Mouse (Mus musculus): ENCODE measurements around the gene Fcho2. TPM values are rescaled to one million over a fixed set of nuclear protein-coding genes. Genes with fewer than 3 reads are reported as not detected.

The Fcho2 gene
- polyA plus RNA-seq, 1 experiment from 2014 or later = 43.2 TPM

DNA sequence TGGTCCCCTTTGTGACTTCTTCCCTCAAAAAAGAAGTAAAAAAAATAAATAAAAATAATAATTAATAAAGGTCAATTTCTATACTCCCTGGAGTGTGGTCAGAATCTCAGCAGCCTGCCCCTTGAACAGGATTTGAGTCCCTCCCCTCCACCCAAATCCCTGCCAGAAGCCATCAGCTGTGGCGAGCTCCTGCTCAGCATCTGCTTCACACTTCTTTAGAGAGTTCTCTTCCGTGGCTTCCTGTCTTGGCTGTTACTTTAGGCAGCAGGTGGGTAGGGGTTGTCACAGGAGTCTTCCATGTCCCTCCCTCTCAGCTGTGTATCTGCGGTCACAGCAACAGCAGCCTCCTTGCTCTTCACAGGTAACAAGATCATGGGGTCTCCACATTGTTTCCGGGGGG is 109.7 kb downstream of the Fcho2 start:
- no peak overlapping the region for H3K9ac ChIP-seq (ENCODE audit: low read length)
- no peak for ATAC-seq (ENCODE audit: low read depth)
- H3K4me3 ChIP-seq (ENCODE audit: low read length) = no peak overlapping the region
- H3K27me3 ChIP-seq (ENCODE audit: control insufficient read depth, insufficient read depth, low read depth, low read length) = no peaks in the 10 kb centered on the region
- H3K27ac ChIP-seq (ENCODE audit: low read length) = no peak overlapping the region
- no peaks in the 10 kb centered on the region for H3K36me3 ChIP-seq (ENCODE audit: control insufficient read depth, insufficient read depth, low read length)
- 73% methylated on average over 4 of the region's 4 CpGs for WGBS
- H3K9me3 ChIP-seq (ENCODE audit: control insufficient read depth, low read length) = no peaks in the 10 kb centered on the region
- peaks cover 6% of the 10 kb centered on the region for H3K4me1 ChIP-seq (replicated peaks; ENCODE audit: control insufficient read depth, insufficient read depth, low read length)
- H3K4me2 ChIP-seq (ENCODE audit: low read depth, low read length) = no peak overlapping the region

DNA sequence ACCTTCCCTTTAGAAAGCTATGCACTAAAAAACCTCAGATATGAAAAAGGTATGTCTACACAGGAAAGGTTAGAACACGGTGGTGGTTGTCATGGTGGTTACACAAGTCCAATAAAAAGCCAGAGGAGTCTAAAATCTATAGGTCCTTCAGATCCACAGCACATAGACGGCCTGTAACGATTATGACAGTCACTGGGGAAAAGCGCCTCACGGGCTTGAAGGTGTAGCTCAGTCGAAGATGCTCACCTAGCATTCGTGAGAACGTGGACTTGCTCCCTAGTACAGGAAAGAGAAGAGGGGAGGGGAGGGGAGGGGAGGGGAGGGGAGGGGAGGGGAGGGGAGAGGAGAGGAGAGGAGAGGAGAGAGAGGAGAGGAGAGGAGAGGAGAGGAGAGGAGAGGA is 111.5 kb downstream of the Fcho2 start:
- no peak overlapping the region for H3K27ac ChIP-seq (ENCODE audit: low read length)
- H3K4me2 ChIP-seq (ENCODE audit: low read depth, low read length) = no peak overlapping the region
- H3K4me1 ChIP-seq (replicated peaks; ENCODE audit: control insufficient read depth, insufficient read depth, low read length) = peaks cover 14% of the 10 kb centered on the region
- no peak for ATAC-seq (ENCODE audit: low read depth)
- H3K27me3 ChIP-seq (ENCODE audit: control insufficient read depth, insufficient read depth, low read depth, low read length) = no peaks in the 10 kb centered on the region
- no peaks in the 10 kb centered on the region for H3K36me3 ChIP-seq (ENCODE audit: control insufficient read depth, insufficient read depth, low read length)
- 66% methylated on average over 8 of the region's 8 CpGs for WGBS
- no peak overlapping the region for H3K4me3 ChIP-seq (ENCODE audit: low read length)
- no peaks in the 10 kb centered on the region for H3K9me3 ChIP-seq (ENCODE audit: control insufficient read depth, low read length)
- H3K9ac ChIP-seq (ENCODE audit: low read length) = no peak overlapping the region

DNA sequence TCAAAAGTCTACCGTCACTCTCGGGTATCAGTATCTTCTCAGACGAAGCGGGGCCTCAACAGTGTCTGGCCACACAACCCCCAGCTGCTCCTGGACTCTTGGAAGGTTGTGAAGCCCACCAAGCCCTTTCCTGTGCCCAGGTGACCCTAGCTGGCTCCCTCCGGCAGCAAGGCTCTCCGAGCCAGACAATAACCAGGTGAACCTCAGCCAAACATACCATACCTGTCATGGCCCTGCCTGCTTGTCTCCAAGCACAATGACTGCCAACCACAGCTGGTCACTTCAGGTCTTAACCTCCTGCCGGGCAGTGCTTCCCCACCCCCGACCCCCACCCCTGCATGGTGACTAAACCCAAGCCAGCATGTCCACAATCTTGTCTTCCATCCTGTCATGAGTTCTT is 112.9 kb downstream of the Fcho2 start:
- ATAC-seq (ENCODE audit: low read depth) = no peak
- no peaks in the 10 kb centered on the region for H3K27me3 ChIP-seq (ENCODE audit: control insufficient read depth, insufficient read depth, low read depth, low read length)
- WGBS = 87% methylated on average over 8 of the region's 8 CpGs
- no peaks in the 10 kb centered on the region for H3K36me3 ChIP-seq (ENCODE audit: control insufficient read depth, insufficient read depth, low read length)
- no peak overlapping the region for H3K9ac ChIP-seq (ENCODE audit: low read length)
- peaks cover 14% of the 10 kb centered on the region for H3K4me1 ChIP-seq (replicated peaks; ENCODE audit: control insufficient read depth, insufficient read depth, low read length)
- H3K4me3 ChIP-seq (ENCODE audit: low read length) = no peak overlapping the region
- H3K27ac ChIP-seq (ENCODE audit: low read length) = no peak overlapping the region
- H3K9me3 ChIP-seq (ENCODE audit: control insufficient read depth, low read length) = no peaks in the 10 kb centered on the region
- H3K4me2 ChIP-seq (ENCODE audit: low read depth, low read length) = no peak overlapping the region

DNA sequence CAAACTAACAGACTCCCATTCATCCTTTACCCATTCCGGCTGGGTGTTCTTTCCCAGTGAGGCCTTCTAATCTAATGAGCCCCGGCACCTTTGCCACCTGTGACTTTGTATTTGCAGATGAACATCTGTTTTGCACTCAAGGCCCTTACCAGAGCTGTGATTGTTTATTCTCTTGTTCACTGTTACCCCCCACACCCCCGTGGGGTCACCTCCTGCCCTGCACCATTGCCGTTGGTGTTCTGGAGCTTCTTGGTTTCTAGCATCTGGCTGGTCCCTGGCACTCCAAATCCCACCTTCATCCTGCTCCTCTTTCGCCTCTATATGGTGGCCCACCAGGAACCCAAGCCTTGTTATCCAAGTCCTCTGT is 114.0 kb downstream of the Fcho2 start:
- Histone ChIP-seq H3K4me1 (replicated peaks; ENCODE audit: control insufficient read depth, insufficient read depth, low read length) (peaks cover 17% of the 10 kb centered on the region), H3K27ac (ENCODE audit: low read length) (peak overlapping the region; percentile 97), H3K9ac (ENCODE audit: low read length) (no peak overlapping the region)

DNA sequence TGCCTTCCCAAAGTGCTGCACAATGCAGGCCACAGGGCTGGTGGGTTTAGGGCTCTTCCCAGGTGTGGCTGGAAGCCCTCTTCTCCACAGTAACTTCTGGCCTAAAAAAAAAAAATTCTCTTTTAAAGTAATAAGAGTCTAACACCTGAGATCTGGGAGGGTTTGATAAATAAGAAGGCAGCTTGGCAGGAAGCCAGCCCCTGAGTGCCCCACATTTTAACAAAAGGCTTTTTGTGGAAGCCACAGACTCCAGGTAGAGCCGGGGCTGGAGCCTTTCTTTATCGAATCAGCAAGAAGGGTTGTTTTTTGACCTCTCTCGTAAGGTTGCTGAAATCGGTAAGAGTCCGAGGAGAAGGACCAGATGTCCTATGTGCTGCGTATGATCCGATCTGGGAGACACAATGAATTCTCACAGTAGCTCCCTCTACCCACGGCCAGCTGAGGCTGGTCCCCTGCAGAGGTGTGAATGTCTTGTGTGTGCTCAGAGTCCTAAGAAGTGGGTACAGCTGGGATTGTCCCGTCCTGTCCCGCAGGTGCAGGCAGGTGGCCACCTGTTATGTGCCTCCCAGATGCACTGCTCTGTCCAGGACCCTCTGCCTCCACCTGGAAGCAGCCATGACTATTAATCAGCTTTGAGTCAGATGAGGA is 114.5 kb downstream of the Fcho2 start:
- WGBS = 39% methylated on average over 10 of the region's 10 CpGs
- Histone ChIP-seq H3K9ac (ENCODE audit: low read length) (peak overlapping the region; percentile 47), H3K9me3 (ENCODE audit: control insufficient read depth, low read length) (no peaks in the 10 kb centered on the region), H3K4me2 (ENCODE audit: low read depth, low read length) (0 out of 2 replicates have a peak overlapping the region, but pooled peaks have one; percentile 8), H3K27ac (ENCODE audit: low read length) (peak overlapping the region; percentile 97), H3K36me3 (ENCODE audit: control insufficient read depth, insufficient read depth, low read length) (no peaks in the 10 kb centered on the region), H3K4me1 (replicated peaks; ENCODE audit: control insufficient read depth, insufficient read depth, low read length) (peaks cover 22% of the 10 kb centered on the region), H3K4me3 (ENCODE audit: low read length) (no peak overlapping the region), H3K27me3 (ENCODE audit: control insufficient read depth, insufficient read depth, low read depth, low read length) (no peaks in the 10 kb centered on the region)
- ATAC-seq (ENCODE audit: low read depth) = peak; percentile 43

More for the DNA sequence above, 114.0 kb downstream of the Fcho2 start:
- WGBS = 55% methylated on average over 5 of the region's 5 CpGs
- H3K27me3 ChIP-seq (ENCODE audit: control insufficient read depth, insufficient read depth, low read depth, low read length) = no peaks in the 10 kb centered on the region
- H3K36me3 ChIP-seq (ENCODE audit: control insufficient read depth, insufficient read depth, low read length) = no peaks in the 10 kb centered on the region
- H3K4me2 ChIP-seq (ENCODE audit: low read depth, low read length) = no peak overlapping the region
- no peaks in the 10 kb centered on the region for H3K9me3 ChIP-seq (ENCODE audit: control insufficient read depth, low read length)
- no peak for ATAC-seq (ENCODE audit: low read depth)
- no peak overlapping the region for H3K4me3 ChIP-seq (ENCODE audit: low read length)

DNA sequence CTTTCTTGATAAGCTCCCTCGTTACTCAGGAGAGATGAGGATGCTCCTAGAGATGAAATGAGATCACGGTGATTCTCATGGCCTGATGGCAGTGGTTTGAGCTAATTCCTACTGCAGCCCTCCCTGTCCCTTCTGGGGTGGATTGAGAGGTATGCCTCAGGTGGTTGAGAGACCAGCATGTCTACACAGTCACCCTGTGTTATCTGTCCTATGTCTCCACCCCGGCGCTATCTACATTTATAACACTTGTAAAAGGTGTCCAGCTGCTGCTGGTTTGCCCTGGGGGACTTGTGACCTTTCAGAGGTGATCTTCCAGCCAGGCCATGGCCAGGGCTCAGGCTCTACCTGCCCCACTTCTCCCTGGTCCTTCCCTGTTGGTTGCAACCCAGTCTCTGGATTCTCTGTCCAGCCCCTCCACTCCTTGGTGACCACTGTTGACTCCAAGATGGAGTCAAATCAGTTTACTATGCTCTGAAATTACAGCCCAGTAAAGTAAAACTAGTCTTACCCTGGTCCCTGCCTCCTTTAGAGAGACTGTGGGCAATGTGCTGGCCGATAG is 115.2 kb downstream of the Fcho2 start:
- H3K4me2 ChIP-seq (ENCODE audit: low read depth, low read length) = peak overlapping the region; percentile 23; the same call in 1 of the 2 replicates
- no peaks in the 10 kb centered on the region for H3K9me3 ChIP-seq (ENCODE audit: control insufficient read depth, low read length)
- peak overlapping the region; percentile 97 for H3K27ac ChIP-seq (ENCODE audit: low read length)
- no peak overlapping the region for H3K4me3 ChIP-seq (ENCODE audit: low read length)
- WGBS = 40% methylated on average over 5 of the region's 5 CpGs
- no peak for ATAC-seq (ENCODE audit: low read depth)
- H3K4me1 ChIP-seq (replicated peaks; ENCODE audit: control insufficient read depth, insufficient read depth, low read length) = peaks cover 28% of the 10 kb centered on the region
- H3K9ac ChIP-seq (ENCODE audit: low read length) = peak overlapping the region; percentile 47
- peaks cover 4% of the 10 kb centered on the region for H3K27me3 ChIP-seq (ENCODE audit: control insufficient read depth, insufficient read depth, low read depth, low read length)
- H3K36me3 ChIP-seq (ENCODE audit: control insufficient read depth, insufficient read depth, low read length) = no peaks in the 10 kb centered on the region

DNA sequence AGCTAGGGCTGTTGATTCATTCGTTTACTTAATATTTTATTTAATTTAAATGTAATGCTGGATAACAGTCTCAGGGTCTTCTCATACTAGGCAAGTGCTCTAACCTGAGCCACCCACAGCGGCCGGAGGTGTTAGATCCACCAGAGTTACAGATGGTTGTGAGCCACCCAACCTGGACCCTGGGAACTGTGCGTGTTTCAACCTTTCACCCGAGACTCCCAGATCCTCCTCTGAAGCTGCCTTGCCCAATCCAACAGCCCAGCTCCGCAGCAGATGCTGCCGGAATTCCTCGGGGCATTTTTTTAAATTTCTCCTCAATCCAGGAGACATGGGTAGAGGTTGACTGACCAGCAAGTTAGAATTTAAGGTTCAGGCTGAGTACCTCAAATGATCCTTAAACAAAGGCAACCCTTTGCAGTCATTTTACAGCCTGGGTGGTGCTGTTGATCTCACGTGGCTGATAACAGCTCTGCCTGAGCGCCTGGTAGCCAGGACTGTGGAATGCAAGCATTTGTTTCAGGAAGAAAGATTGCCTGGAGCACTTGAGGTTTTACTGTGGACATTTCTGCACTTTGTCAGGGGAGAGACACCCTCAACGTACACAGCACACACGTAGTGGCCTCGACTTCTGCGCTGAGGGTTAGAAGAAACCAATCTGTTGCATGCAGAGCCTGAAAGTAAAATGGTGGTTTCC is 116.1 kb downstream of the Fcho2 start:
- Histone ChIP-seq H3K36me3 (ENCODE audit: control insufficient read depth, insufficient read depth, low read length) (no peaks in the 10 kb centered on the region), H3K9ac (ENCODE audit: low read length) (0 out of 2 replicates have a peak overlapping the region, but pooled peaks have one; percentile 9), H3K4me1 (replicated peaks; ENCODE audit: control insufficient read depth, insufficient read depth, low read length) (peaks cover 30% of the 10 kb centered on the region), H3K9me3 (ENCODE audit: control insufficient read depth, low read length) (no peaks in the 10 kb centered on the region), H3K4me2 (ENCODE audit: low read depth, low read length) (0 out of 2 replicates have a peak overlapping the region, but pooled peaks have one; percentile 23), H3K27me3 (ENCODE audit: control insufficient read depth, insufficient read depth, low read depth, low read length) (peaks cover 12% of the 10 kb centered on the region), H3K27ac (ENCODE audit: low read length) (peak overlapping the region; percentile 97), H3K4me3 (ENCODE audit: low read length) (no peak overlapping the region)
- 31% methylated on average over 14 of the region's 14 CpGs for WGBS
- peak; percentile 81 for ATAC-seq (ENCODE audit: low read depth)

DNA sequence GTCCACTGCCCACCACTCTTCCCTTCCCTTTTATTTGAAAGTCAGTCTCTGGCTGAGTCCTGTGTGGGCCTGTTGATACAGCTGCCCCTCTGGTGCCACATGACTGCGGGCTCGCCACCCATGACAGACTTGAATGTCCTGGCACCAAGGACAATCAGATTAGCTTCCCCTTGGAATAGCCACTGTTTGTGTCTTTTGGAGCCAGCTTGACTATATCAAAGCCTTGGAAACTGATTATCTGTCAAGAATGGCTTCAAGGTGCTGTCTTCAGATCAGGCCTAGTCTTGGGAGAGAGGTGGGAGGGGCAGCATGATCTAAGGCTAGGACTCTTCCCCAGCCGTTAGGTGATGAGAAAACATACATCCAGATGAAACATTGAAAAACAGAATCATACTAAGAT is 118.5 kb downstream of the Fcho2 start:
- Histone ChIP-seq H3K9ac (ENCODE audit: low read length) (no peak overlapping the region), H3K27me3 (ENCODE audit: control insufficient read depth, insufficient read depth, low read depth, low read length) (peaks cover 14% of the 10 kb centered on the region), H3K27ac (ENCODE audit: low read length) (no peak overlapping the region), H3K4me3 (ENCODE audit: low read length) (no peak overlapping the region), H3K4me1 (replicated peaks; ENCODE audit: control insufficient read depth, insufficient read depth, low read length) (peaks cover 34% of the 10 kb centered on the region), H3K9me3 (ENCODE audit: control insufficient read depth, low read length) (no peaks in the 10 kb centered on the region), H3K4me2 (ENCODE audit: low read depth, low read length) (no peak overlapping the region), H3K36me3 (ENCODE audit: control insufficient read depth, insufficient read depth, low read length) (no peaks in the 10 kb centered on the region)
- no peak for ATAC-seq (ENCODE audit: low read depth)
- 74% methylated on average over 3 of the region's 3 CpGs for WGBS

DNA sequence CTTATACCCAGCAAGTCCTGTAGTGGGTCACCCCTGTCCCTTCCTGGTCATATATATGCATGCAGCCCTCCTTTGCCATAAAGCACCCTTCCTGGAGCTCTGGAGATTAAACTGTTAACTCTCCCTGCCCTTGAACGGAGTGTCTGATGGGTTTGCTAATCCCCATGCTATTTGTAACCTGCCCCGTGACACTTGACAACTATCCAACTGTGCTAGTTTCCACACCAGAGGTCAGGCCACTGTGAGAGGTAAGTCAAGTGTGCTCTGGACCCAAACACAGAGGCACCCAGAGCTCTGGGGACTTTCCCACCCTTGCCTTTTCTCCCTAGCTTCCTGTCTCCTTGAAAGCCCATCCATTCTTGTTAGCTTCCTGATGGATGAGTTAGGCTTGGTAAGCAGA is 119.7 kb downstream of the Fcho2 start:
- peak overlapping the region; percentile 52 for H3K4me3 ChIP-seq (ENCODE audit: low read length)
- H3K27ac ChIP-seq (ENCODE audit: low read length) = peak overlapping the region; percentile 81
- ATAC-seq (ENCODE audit: low read depth) = 0 out of 2 replicates have a peak, but pooled peaks have one; percentile 1
- H3K27me3 ChIP-seq (ENCODE audit: control insufficient read depth, insufficient read depth, low read depth, low read length) = peaks cover 14% of the 10 kb centered on the region
- no peaks in the 10 kb centered on the region for H3K36me3 ChIP-seq (ENCODE audit: control insufficient read depth, insufficient read depth, low read length)
- 19% methylated on average over 2 of the region's 2 CpGs for WGBS
- no peaks in the 10 kb centered on the region for H3K9me3 ChIP-seq (ENCODE audit: control insufficient read depth, low read length)
- peaks cover 30% of the 10 kb centered on the region for H3K4me1 ChIP-seq (replicated peaks; ENCODE audit: control insufficient read depth, insufficient read depth, low read length)
- peak overlapping the region; percentile 62 for H3K4me2 ChIP-seq (ENCODE audit: low read depth, low read length)
- peak overlapping the region; percentile 75 for H3K9ac ChIP-seq (ENCODE audit: low read length)
